Mouse (Mus musculus): ENCODE measurements around the gene Prmt7. TPM values are rescaled to one million over a fixed set of nuclear protein-coding genes. Genes with fewer than 3 reads are reported as not detected.

Prmt7 gene
- polyA plus RNA-seq, 1 experiment = 44.9 TPM

- DNase-seq (ENCODE audit: low read depth) = peak; percentile 72
- TF ChIP-seq POLR2A (IDR thresholded peaks at IDR 0.05; ENCODE audit: borderline replicate concordance, extremely low read depth, insufficient read depth, insufficient read length, poor library complexity, severe bottlenecking) (no peak), CTCF (IDR thresholded peaks at IDR 0.05; ENCODE audit: borderline replicate concordance, extremely low read depth, insufficient read depth, insufficient read length) (peak; percentile 83)
These were observed 15.9 kb downstream of the Prmt7 start for GRCm38 (mm10) chr8:106226589-106226988.

- no peak for DNase-seq (ENCODE audit: low read depth)
- TF ChIP-seq POLR2A (IDR thresholded peaks at IDR 0.05; ENCODE audit: borderline replicate concordance, extremely low read depth, insufficient read depth, insufficient read length, poor library complexity, severe bottlenecking) (no peak), CTCF (IDR thresholded peaks at IDR 0.05; ENCODE audit: borderline replicate concordance, extremely low read depth, insufficient read depth, insufficient read length) (no peak)
These were observed 20.8 kb downstream of the Prmt7 start for GRCm38 (mm10) chr8:106231536-106231935.

- no peak for TF ChIP-seq CTCF (IDR thresholded peaks at IDR 0.05; ENCODE audit: borderline replicate concordance, extremely low read depth, insufficient read depth, insufficient read length)
- TF ChIP-seq POLR2A (IDR thresholded peaks at IDR 0.05; ENCODE audit: borderline replicate concordance, extremely low read depth, insufficient read depth, insufficient read length, poor library complexity, severe bottlenecking) = no peak
- no peak for DNase-seq (ENCODE audit: low read depth)
These were observed 22.0 kb downstream of the Prmt7 start for GRCm38 (mm10) chr8:106232751-106233150.

GRCm38 (mm10) chr8:106234567-106235261 lies 24.0 kb downstream of the Prmt7 start:
- no peak for TF ChIP-seq CTCF (IDR thresholded peaks at IDR 0.05; ENCODE audit: borderline replicate concordance, extremely low read depth, insufficient read depth, insufficient read length)
- TF ChIP-seq POLR2A (IDR thresholded peaks at IDR 0.05; ENCODE audit: borderline replicate concordance, extremely low read depth, insufficient read depth, insufficient read length, poor library complexity, severe bottlenecking) = no peak
- no peak for DNase-seq (ENCODE audit: low read depth)

- no peak for DNase-seq (ENCODE audit: low read depth)
- no peak for TF ChIP-seq POLR2A (IDR thresholded peaks at IDR 0.05; ENCODE audit: borderline replicate concordance, extremely low read depth, insufficient read depth, insufficient read length, poor library complexity, severe bottlenecking)
- TF ChIP-seq CTCF (IDR thresholded peaks at IDR 0.05; ENCODE audit: borderline replicate concordance, extremely low read depth, insufficient read depth, insufficient read length) = no peak
These were observed 26.4 kb downstream of the Prmt7 start for GRCm38 (mm10) chr8:106237106-106237505.

- TF ChIP-seq CTCF (IDR thresholded peaks at IDR 0.05; ENCODE audit: borderline replicate concordance, extremely low read depth, insufficient read depth, insufficient read length) (no peak), POLR2A (IDR thresholded peaks at IDR 0.05; ENCODE audit: borderline replicate concordance, extremely low read depth, insufficient read depth, insufficient read length, poor library complexity, severe bottlenecking) (no peak)
- DNase-seq (ENCODE audit: low read depth) = no peak
These were observed 39.5 kb downstream of the Prmt7 start for GRCm38 (mm10) chr8:106250186-106250585.

- TF ChIP-seq POLR2A (IDR thresholded peaks at IDR 0.05; ENCODE audit: borderline replicate concordance, extremely low read depth, insufficient read depth, insufficient read length, poor library complexity, severe bottlenecking) = no peak
- peak; percentile 44; the same call in 1 of the 2 replicates for TF ChIP-seq CTCF (IDR thresholded peaks at IDR 0.05; ENCODE audit: borderline replicate concordance, extremely low read depth, insufficient read depth, insufficient read length)
- no peak for DNase-seq (ENCODE audit: low read depth)
These were observed 47.4 kb downstream of the Prmt7 start for GRCm38 (mm10) chr8:106258169-106258568.

- no peak for DNase-seq (ENCODE audit: low read depth)
- TF ChIP-seq POLR2A (IDR thresholded peaks at IDR 0.05; ENCODE audit: borderline replicate concordance, extremely low read depth, insufficient read depth, insufficient read length, poor library complexity, severe bottlenecking) (no peak), CTCF (IDR thresholded peaks at IDR 0.05; ENCODE audit: borderline replicate concordance, extremely low read depth, insufficient read depth, insufficient read length) (no peak)
These were observed 49.0 kb downstream of the Prmt7 start for GRCm38 (mm10) chr8:106259579-106260255.

GRCm38 (mm10) chr8:106260894-106261293 lies 50.2 kb downstream of the Prmt7 start:
- TF ChIP-seq POLR2A (IDR thresholded peaks at IDR 0.05; ENCODE audit: borderline replicate concordance, extremely low read depth, insufficient read depth, insufficient read length, poor library complexity, severe bottlenecking) (no peak), CTCF (IDR thresholded peaks at IDR 0.05; ENCODE audit: borderline replicate concordance, extremely low read depth, insufficient read depth, insufficient read length) (no peak)

GRCm38 (mm10) chr8:106262343-106262742 lies 51.6 kb downstream of the Prmt7 start:
- DNase-seq (ENCODE audit: low read depth) = no peak
- TF ChIP-seq POLR2A (IDR thresholded peaks at IDR 0.05; ENCODE audit: borderline replicate concordance, extremely low read depth, insufficient read depth, insufficient read length, poor library complexity, severe bottlenecking) (no peak), CTCF (IDR thresholded peaks at IDR 0.05; ENCODE audit: borderline replicate concordance, extremely low read depth, insufficient read depth, insufficient read length) (no peak)

More at GRCm38 (mm10) chr8:106260894-106261293, 50.2 kb downstream of the Prmt7 start:
- DNase-seq (ENCODE audit: low read depth) = no peak

- DNase-seq (ENCODE audit: low read depth) = peak; percentile 61
- TF ChIP-seq CTCF (IDR thresholded peaks at IDR 0.05; ENCODE audit: borderline replicate concordance, extremely low read depth, insufficient read depth, insufficient read length) = no peak
- TF ChIP-seq POLR2A (IDR thresholded peaks at IDR 0.05; ENCODE audit: borderline replicate concordance, extremely low read depth, insufficient read depth, insufficient read length, poor library complexity, severe bottlenecking) = no peak
These were observed 53.2 kb downstream of the Prmt7 start for GRCm38 (mm10) chr8:106263928-106264327.
